Mouse (Mus musculus): ENCODE data around the gene Cntn5. TPM values are rescaled to one million over a fixed set of nuclear protein-coding genes. Genes with fewer than 3 reads are reported as not detected.

Cntn5 gene
- polyA plus RNA-seq, 1 experiment from 2014 or later: 0.54 TPM

- Histone ChIP-seq H3K4me2 (ENCODE audit: low read length) (no peak overlapping the region), H3K27me3 (replicated peaks; ENCODE audit: control insufficient read depth, insufficient read depth, low read length) (no peaks in the 10 kb centered on the region), H3K27ac (ENCODE audit: low read depth) (no peak overlapping the region), H3K9ac (ENCODE audit: low read length) (no peak overlapping the region), H3K4me1 (replicated peaks; ENCODE audit: control insufficient read depth, insufficient read depth, low read length) (no peaks in the 10 kb centered on the region), H3K9me3 (ENCODE audit: control insufficient read depth, low read length) (no peaks in the 10 kb centered on the region), H3K4me3 (ENCODE audit: low read depth, low read length) (no peak overlapping the region), H3K36me3 (ENCODE audit: control insufficient read depth, insufficient read depth, low read length) (no peaks in the 10 kb centered on the region)
- ATAC-seq (replicated peaks; ENCODE audit: low FRiP score, low TSS enrichment, low read depth) (no peak), DNase-seq (ENCODE audit: low spot score) (no peak)
- WGBS: 83% methylated on average over 3 of the region's 3 CpGs
These were observed 455.5 kb downstream of the Cntn5 start for GRCm38 (mm10) chr9:10448987-10449563.

GRCm38 (mm10) chr9:10447220-10447837, 457.2 kb downstream of the Cntn5 start:
- no peaks in the 10 kb centered on the region for H3K4me1 ChIP-seq (replicated peaks; ENCODE audit: control insufficient read depth, insufficient read depth, low read length)
- DNase-seq (ENCODE audit: low spot score): no peak
- H3K4me3 ChIP-seq (ENCODE audit: low read depth, low read length): no peak overlapping the region
- no peak for ATAC-seq (replicated peaks; ENCODE audit: low FRiP score, low TSS enrichment, low read depth)
- H3K27ac ChIP-seq (ENCODE audit: low read depth): no peak overlapping the region
- H3K27me3 ChIP-seq (replicated peaks; ENCODE audit: control insufficient read depth, insufficient read depth, low read length): no peaks in the 10 kb centered on the region
- H3K4me2 ChIP-seq (ENCODE audit: low read length): no peak overlapping the region
- no peak overlapping the region for H3K9ac ChIP-seq (ENCODE audit: low read length)
- H3K9me3 ChIP-seq (ENCODE audit: control insufficient read depth, low read length): no peaks in the 10 kb centered on the region
- H3K36me3 ChIP-seq (ENCODE audit: control insufficient read depth, insufficient read depth, low read length): no peaks in the 10 kb centered on the region

- H3K4me3 ChIP-seq (ENCODE audit: low read depth, low read length): no peak overlapping the region
- DNase-seq (ENCODE audit: low spot score) (no peak), ATAC-seq (replicated peaks; ENCODE audit: low FRiP score, low TSS enrichment, low read depth) (no peak)
- no peak overlapping the region for H3K4me2 ChIP-seq (ENCODE audit: low read length)
- no peaks in the 10 kb centered on the region for H3K4me1 ChIP-seq (replicated peaks; ENCODE audit: control insufficient read depth, insufficient read depth, low read length)
- H3K36me3 ChIP-seq (ENCODE audit: control insufficient read depth, insufficient read depth, low read length): no peaks in the 10 kb centered on the region
- H3K27me3 ChIP-seq (replicated peaks; ENCODE audit: control insufficient read depth, insufficient read depth, low read length): no peaks in the 10 kb centered on the region
- no peaks in the 10 kb centered on the region for H3K9me3 ChIP-seq (ENCODE audit: control insufficient read depth, low read length)
- H3K9ac ChIP-seq (ENCODE audit: low read length): no peak overlapping the region
- H3K27ac ChIP-seq (ENCODE audit: low read depth): no peak overlapping the region
These were observed 492.5 kb downstream of the Cntn5 start for GRCm38 (mm10) chr9:10412075-10412474.

DNA sequence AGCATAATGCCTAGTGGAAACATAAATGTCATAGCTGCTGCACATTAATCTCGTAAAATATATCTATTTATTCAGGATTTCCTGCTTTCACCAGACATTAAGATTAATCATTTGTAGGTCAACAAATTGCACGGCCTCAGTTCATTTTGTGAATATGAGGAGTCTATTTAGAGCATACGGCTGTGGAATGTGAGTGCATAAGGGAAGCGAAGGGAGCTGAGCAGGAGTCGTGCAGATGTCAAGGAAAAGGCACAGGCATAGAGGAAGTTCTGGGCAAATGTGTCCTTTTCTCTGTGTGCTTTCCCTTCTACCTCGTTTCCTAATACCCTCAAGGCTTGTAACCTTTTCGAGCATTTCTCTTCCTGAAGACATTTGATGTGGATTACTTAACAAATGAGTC, 504.5 kb downstream of the Cntn5 start:
- Histone ChIP-seq H3K4me3 (ENCODE audit: low read depth, low read length) (no peak overlapping the region), H3K4me2 (ENCODE audit: low read length) (no peak overlapping the region), H3K9ac (ENCODE audit: low read length) (no peak overlapping the region), H3K27me3 (replicated peaks; ENCODE audit: control insufficient read depth, insufficient read depth, low read length) (no peaks in the 10 kb centered on the region), H3K9me3 (ENCODE audit: control insufficient read depth, low read length) (no peaks in the 10 kb centered on the region), H3K4me1 (replicated peaks; ENCODE audit: control insufficient read depth, insufficient read depth, low read length) (no peaks in the 10 kb centered on the region), H3K36me3 (ENCODE audit: control insufficient read depth, insufficient read depth, low read length) (no peaks in the 10 kb centered on the region), H3K27ac (ENCODE audit: low read depth) (no peak overlapping the region)
- ATAC-seq (replicated peaks; ENCODE audit: low FRiP score, low TSS enrichment, low read depth) (no peak), DNase-seq (ENCODE audit: low spot score) (no peak)
- 35% methylated on average over 7 of the region's 7 CpGs for WGBS

- Histone ChIP-seq H3K27ac (ENCODE audit: low read depth) (no peak overlapping the region), H3K36me3 (ENCODE audit: control insufficient read depth, insufficient read depth, low read length) (no peaks in the 10 kb centered on the region), H3K27me3 (replicated peaks; ENCODE audit: control insufficient read depth, insufficient read depth, low read length) (no peaks in the 10 kb centered on the region), H3K4me2 (ENCODE audit: low read length) (no peak overlapping the region), H3K4me1 (replicated peaks; ENCODE audit: control insufficient read depth, insufficient read depth, low read length) (no peaks in the 10 kb centered on the region), H3K4me3 (ENCODE audit: low read depth, low read length) (no peak overlapping the region), H3K9ac (ENCODE audit: low read length) (no peak overlapping the region), H3K9me3 (ENCODE audit: control insufficient read depth, low read length) (no peaks in the 10 kb centered on the region)
- ATAC-seq (replicated peaks; ENCODE audit: low FRiP score, low TSS enrichment, low read depth): no peak
- WGBS: 79% methylated on average over 2 of the region's 2 CpGs
- DNase-seq (ENCODE audit: low spot score): no peak
These were observed 514.7 kb downstream of the Cntn5 start for GRCm38 (mm10) chr9:10389863-10390262.

DNA sequence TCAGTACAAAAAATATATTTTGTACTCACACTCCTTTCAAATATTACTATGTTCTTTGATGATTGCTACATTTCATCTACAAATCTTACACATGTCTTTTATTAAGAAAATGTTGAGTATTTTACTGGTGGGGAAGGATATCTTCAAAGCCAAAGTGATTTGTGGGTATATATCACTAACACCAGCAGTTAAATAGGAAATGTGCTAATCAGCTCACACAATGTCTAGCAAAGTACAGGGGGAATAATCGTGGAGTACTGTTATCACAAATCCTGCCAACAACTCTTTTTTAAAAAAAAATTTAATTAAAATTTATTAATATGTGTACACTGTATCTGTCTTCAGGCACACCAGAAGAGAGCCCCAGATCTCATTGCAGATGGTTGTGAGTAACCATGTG, 520.1 kb downstream of the Cntn5 start:
- Histone ChIP-seq H3K9ac (ENCODE audit: low read length) (no peak overlapping the region), H3K9me3 (ENCODE audit: control insufficient read depth, low read length) (no peaks in the 10 kb centered on the region), H3K4me3 (ENCODE audit: low read depth, low read length) (no peak overlapping the region), H3K27ac (ENCODE audit: low read depth) (no peak overlapping the region), H3K27me3 (replicated peaks; ENCODE audit: control insufficient read depth, insufficient read depth, low read length) (no peaks in the 10 kb centered on the region), H3K4me1 (replicated peaks; ENCODE audit: control insufficient read depth, insufficient read depth, low read length) (no peaks in the 10 kb centered on the region), H3K36me3 (ENCODE audit: control insufficient read depth, insufficient read depth, low read length) (no peaks in the 10 kb centered on the region), H3K4me2 (ENCODE audit: low read length) (no peak overlapping the region)
- WGBS: 86% methylated on average over 1 of the region's 1 CpGs
- no peak for DNase-seq (ENCODE audit: low spot score)
- ATAC-seq (replicated peaks; ENCODE audit: low FRiP score, low TSS enrichment, low read depth): no peak

GRCm38 (mm10) chr9:10383140-10383539, 521.4 kb downstream of the Cntn5 start:
- Histone ChIP-seq H3K9ac (ENCODE audit: low read length) (no peak overlapping the region), H3K27me3 (replicated peaks; ENCODE audit: control insufficient read depth, insufficient read depth, low read length) (no peaks in the 10 kb centered on the region), H3K36me3 (ENCODE audit: control insufficient read depth, insufficient read depth, low read length) (no peaks in the 10 kb centered on the region), H3K4me1 (replicated peaks; ENCODE audit: control insufficient read depth, insufficient read depth, low read length) (no peaks in the 10 kb centered on the region), H3K4me2 (ENCODE audit: low read length) (no peak overlapping the region), H3K27ac (ENCODE audit: low read depth) (no peak overlapping the region), H3K4me3 (ENCODE audit: low read depth, low read length) (no peak overlapping the region), H3K9me3 (ENCODE audit: control insufficient read depth, low read length) (no peaks in the 10 kb centered on the region)
- DNase-seq (ENCODE audit: low spot score) (no peak), ATAC-seq (replicated peaks; ENCODE audit: low FRiP score, low TSS enrichment, low read depth) (no peak)

- Histone ChIP-seq H3K27me3 (replicated peaks; ENCODE audit: control insufficient read depth, insufficient read depth, low read length) (no peaks in the 10 kb centered on the region), H3K9ac (ENCODE audit: low read length) (no peak overlapping the region), H3K27ac (ENCODE audit: low read depth) (no peak overlapping the region), H3K4me1 (replicated peaks; ENCODE audit: control insufficient read depth, insufficient read depth, low read length) (no peaks in the 10 kb centered on the region), H3K9me3 (ENCODE audit: control insufficient read depth, low read length) (no peaks in the 10 kb centered on the region), H3K4me2 (ENCODE audit: low read length) (no peak overlapping the region), H3K4me3 (ENCODE audit: low read depth, low read length) (no peak overlapping the region), H3K36me3 (ENCODE audit: control insufficient read depth, insufficient read depth, low read length) (no peaks in the 10 kb centered on the region)
- WGBS: 87% methylated on average over 4 of the region's 4 CpGs
- no peak for DNase-seq (ENCODE audit: low spot score)
- no peak for ATAC-seq (replicated peaks; ENCODE audit: low FRiP score, low TSS enrichment, low read depth)
These were observed 522.9 kb downstream of the Cntn5 start for GRCm38 (mm10) chr9:10381701-10382100.

DNA sequence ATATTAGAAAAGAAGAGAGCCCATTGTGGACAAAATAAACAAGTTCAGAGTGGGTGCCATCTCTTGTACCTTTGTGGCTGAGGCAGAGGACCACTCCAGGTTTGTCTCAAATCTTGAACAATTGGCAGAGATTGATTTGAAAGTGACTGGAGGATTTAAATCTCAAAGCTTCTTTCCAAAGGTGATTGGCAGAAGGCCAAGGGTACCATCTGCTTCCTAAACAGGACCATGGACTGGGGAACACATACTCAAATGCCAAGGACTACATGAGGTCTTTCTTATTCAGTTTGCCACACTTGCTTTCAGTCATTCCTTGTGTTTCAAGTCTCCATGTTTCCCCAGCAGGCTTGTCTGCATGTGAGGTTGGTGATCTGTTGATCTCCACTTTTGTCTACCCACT, 528.3 kb downstream of the Cntn5 start:
- Histone ChIP-seq H3K36me3 (ENCODE audit: control insufficient read depth, insufficient read depth, low read length) (no peaks in the 10 kb centered on the region), H3K27ac (ENCODE audit: low read depth) (no peak overlapping the region), H3K9me3 (ENCODE audit: control insufficient read depth, low read length) (no peaks in the 10 kb centered on the region), H3K4me2 (ENCODE audit: low read length) (no peak overlapping the region), H3K4me3 (ENCODE audit: low read depth, low read length) (no peak overlapping the region), H3K27me3 (replicated peaks; ENCODE audit: control insufficient read depth, insufficient read depth, low read length) (no peaks in the 10 kb centered on the region), H3K9ac (ENCODE audit: low read length) (no peak overlapping the region), H3K4me1 (replicated peaks; ENCODE audit: control insufficient read depth, insufficient read depth, low read length) (no peaks in the 10 kb centered on the region)
- DNase-seq (ENCODE audit: low spot score): no peak
- ATAC-seq (replicated peaks; ENCODE audit: low FRiP score, low TSS enrichment, low read depth): no peak
